Mouse (Mus musculus) liver, embryonic 14.5 days (tissue): ENCODE measurements at regions not wholly inside any gene's neighbourhood (a gene's known extent, or its start where the extent isn't known, plus 50 kb on each side); places are given as distances from the start of the nearest gene placed in this dataset.

Experiments used
- CTCF ChIP-seq: IDR thresholded peaks from 2 replicates; pipeline ENCODE4 v1.5.1; 2016; ENCODE audit warnings: antibody characterized with exemption, low read depth, control low read depth
- EP300 ChIP-seq: IDR thresholded peaks from 2 replicates; pipeline ENCODE4 v1.6.1; 2016; ENCODE audit warnings: antibody characterized with exemption, low read depth

GRCm38 (mm10) chr16:93207217-93207616 lies 381.3 kb upstream of the Runx1 start:
- TF ChIP-seq CTCF (no peak), EP300 (no peak)
